Mouse (Mus musculus): ENCODE data around the gene Glyat.

DNA sequence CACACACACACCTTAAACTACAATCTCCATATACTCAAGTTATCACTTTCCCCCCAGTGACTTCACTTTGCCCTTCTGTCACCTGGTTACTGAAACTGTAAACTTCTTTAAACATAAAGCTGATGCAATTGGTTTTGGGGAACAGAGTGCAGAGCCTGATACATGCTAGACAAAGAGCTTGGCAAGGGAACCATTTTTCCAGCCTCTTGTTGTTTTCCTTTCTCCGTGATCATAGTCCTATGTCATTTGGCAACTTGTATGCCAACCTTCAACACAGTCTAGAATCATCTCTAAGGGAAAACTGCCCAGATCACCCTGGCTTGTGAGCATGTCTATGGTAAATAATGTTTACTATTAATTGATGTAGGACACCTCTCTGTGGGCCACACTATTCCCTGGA is 4.9 kb downstream of the Glyat start:
- TF ChIP-seq CTCF (IDR thresholded peaks at IDR 0.05; ENCODE audit: low read depth, low read length) (no peak), POLR2A (IDR thresholded peaks at IDR 0.05; ENCODE audit: extremely low read depth, insufficient read depth, low read length) (no peak)

All from liver, adult 2 months (tissue).